Mouse (Mus musculus) heart, embryonic 13.5 days (tissue): ENCODE measurements around the gene Slc11a2. TPM values are rescaled to one million over a fixed set of nuclear protein-coding genes. Genes with fewer than 3 reads are reported as not detected.
"Not testable (repeated sequence)": the region's sequence is repeated elsewhere in the genome, so short reads cannot be mapped to it uniquely, and the experiment has no call there.

Source experiments
- ATAC-seq: fragments of 200-750 bp; cut with Nextera tagmentation; 2 replicates; pipeline ENCODE4 v1.8.0; 2017; ENCODE audit warnings: moderate TSS enrichment; ENCODE audit not compliant: insufficient number of reproducible peaks, low FRiP score, low TSS enrichment; ENCODE audit errors: extremely low read depth
- H3K27ac ChIP-seq: fragments of 300-500 bp; sonication (generic); replicated peaks from 2 replicates; pipeline ENCODE4 v1.5.1; 2015; ENCODE audit warnings: moderate library complexity, mild to moderate bottlenecking, inconsistent platforms
- H3K27me3 ChIP-seq: fragments of 300-500 bp; sonication (generic); replicated peaks from 2 replicates; pipeline ENCODE4 v1.6.1; 2015; ENCODE audit warnings: mild to moderate bottlenecking, inconsistent platforms
- H3K36me3 ChIP-seq: fragments of 300-500 bp; sonication (generic); 2 replicates; pipeline ENCODE4 v1.6.1; 2015; ENCODE audit warnings: mild to moderate bottlenecking, inconsistent platforms
- H3K4me1 ChIP-seq: fragments of 300-500 bp; sonication (generic); 2 replicates; pipeline ENCODE4 v1.6.1; 2015; ENCODE audit warnings: inconsistent platforms
- H3K4me2 ChIP-seq: fragments of 300-500 bp; sonication (generic); 2 replicates; pipeline ENCODE4 v1.6.1; 2015; ENCODE audit warnings: inconsistent platforms, mild to moderate bottlenecking, moderate library complexity
- H3K4me3 ChIP-seq: fragments of 300-500 bp; sonication (generic); 2 replicates; pipeline ENCODE4 v1.5.1; 2015; ENCODE audit warnings: moderate library complexity, mild to moderate bottlenecking, inconsistent platforms
- H3K9ac ChIP-seq: fragments of 300-500 bp; sonication (generic); 2 replicates; pipeline ENCODE4 v1.6.1; 2015; ENCODE audit warnings: inconsistent platforms, mild to moderate bottlenecking, moderate library complexity
- H3K9me3 ChIP-seq: fragments of 300-500 bp; sonication (generic); 2 replicates; pipeline ENCODE4 v1.6.1; 2016; ENCODE audit warnings: inconsistent platforms
- WGBS: fragments of 180-500 bp; shearing (Covaris S2); methylation state at CpG from one replicate; pipeline ENCODE4 v1.1.7; 2015; ENCODE audit warnings: mixed read lengths; 5-methylcytosine and 5-hydroxymethylcytosine counted together
- polyA plus RNA-seq: library from polyadenylated mRNA; unstranded; fragments of >200 nt; fragmentation: Nextera tagmentation; extraction: Ambion mirVana; gene quantifications from 2 replicates; pipeline ENCODE4 v1.2.1, GENCODE M21; 2015

Slc11a2 gene
- polyA plus RNA-seq, 1 experiment from 2014 or later: 12.8 TPM

DNA sequence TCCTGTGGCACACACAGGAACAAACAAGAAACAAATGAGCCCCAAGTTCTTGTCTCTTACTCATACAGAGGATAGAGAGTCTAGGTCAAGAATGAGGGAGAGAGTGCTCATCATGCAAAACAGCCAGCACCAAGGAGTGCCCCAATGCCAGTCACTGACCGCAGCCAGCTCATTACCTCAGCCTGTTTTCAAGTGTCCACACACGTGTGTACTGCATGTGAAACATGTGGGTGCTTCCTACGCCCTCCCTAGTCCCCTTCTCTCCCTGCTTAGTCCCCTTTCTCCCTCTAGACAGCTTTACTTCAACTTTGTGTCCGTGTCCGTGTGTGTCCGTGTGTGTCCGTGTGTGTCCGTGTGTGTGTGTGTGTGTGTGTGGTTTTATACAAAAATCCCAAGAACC, 45.2 kb downstream of the Slc11a2 start:
- Histone ChIP-seq H3K4me2 (no peak overlapping the region), H3K36me3 (no peaks in the 10 kb centered on the region), H3K27ac (no peak overlapping the region), H3K27me3 (0 out of 2 replicates have a peak, but pooled peaks cover 4% of the 10 kb centered on the region), H3K9ac (no peak overlapping the region), H3K4me1 (no peaks in the 10 kb centered on the region), H3K4me3 (no peak overlapping the region), H3K9me3 (no peaks in the 10 kb centered on the region)
- WGBS: 78% methylated on average over 8 of the region's 8 CpGs
- ATAC-seq: no peak

DNA sequence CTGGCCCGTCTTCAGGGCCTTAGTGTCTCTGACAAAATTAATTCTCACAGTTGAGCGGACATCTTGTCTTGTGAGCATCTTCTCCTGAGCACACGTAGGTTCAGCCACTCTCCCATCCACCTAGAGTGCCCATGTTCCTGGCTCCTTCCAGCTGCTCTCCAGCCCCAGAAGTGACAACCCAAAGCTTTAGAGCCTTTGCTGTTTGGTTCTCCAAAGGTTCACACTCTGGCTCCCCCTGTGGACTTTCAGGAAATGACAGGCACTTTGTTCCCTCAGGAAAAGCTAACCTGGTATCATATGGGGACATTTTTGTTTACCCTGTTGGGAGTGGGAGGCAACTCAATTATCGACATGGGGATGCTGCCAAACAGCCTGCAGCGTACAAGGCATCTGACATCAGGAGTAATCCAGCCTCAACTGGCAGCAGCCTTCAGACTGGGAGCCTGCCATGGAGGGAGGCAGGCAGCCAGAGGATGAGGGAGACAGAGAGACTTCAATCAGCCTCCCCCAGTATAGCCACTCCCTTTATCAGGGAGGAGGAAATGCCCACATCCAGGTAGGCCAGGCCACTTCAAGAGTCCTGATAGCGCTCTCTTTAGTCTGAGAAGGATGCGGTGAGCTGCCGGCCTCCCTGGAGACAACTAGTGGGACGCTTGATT, 46.9 kb downstream of the Slc11a2 start:
- H3K27ac ChIP-seq, H3K27me3 ChIP-seq, H3K4me3 ChIP-seq, H3K9ac ChIP-seq, H3K4me2 ChIP-seq, ATAC-seq, H3K36me3 ChIP-seq, H3K4me1 ChIP-seq: not testable (repeated sequence)
- peaks cover 13% of the 10 kb centered on the region; the same call in 1 of the 2 replicates for H3K9me3 ChIP-seq
- 31% methylated on average over 4 of the region's 9 CpGs for WGBS

GRCm38 (mm10) chr15:100375066-100375465, 49.8 kb downstream of the Slc11a2 start:
- Histone ChIP-seq H3K4me2 (no peak overlapping the region), H3K4me3 (no peak overlapping the region), H3K4me1 (no peaks in the 10 kb centered on the region), H3K27me3 (no peaks in the 10 kb centered on the region), H3K9ac (no peak overlapping the region), H3K9me3 (peaks cover 14% of the 10 kb centered on the region; the same call in 1 of the 2 replicates), H3K36me3 (no peaks in the 10 kb centered on the region), H3K27ac (no peak overlapping the region)
- WGBS: 33% methylated on average over 5 of the region's 5 CpGs
- ATAC-seq: no peak

- ATAC-seq: no peak
- Histone ChIP-seq H3K4me1 (no peaks in the 10 kb centered on the region), H3K4me2 (no peak overlapping the region), H3K4me3 (no peak overlapping the region), H3K36me3 (no peaks in the 10 kb centered on the region), H3K9ac (no peak overlapping the region), H3K27ac (no peak overlapping the region), H3K9me3 (no peaks in the 10 kb centered on the region), H3K27me3 (no peaks in the 10 kb centered on the region)
- 77% methylated on average over 7 of the region's 7 CpGs for WGBS
Observed at GRCm38 (mm10) chr15:100367119-100367518, 57.8 kb downstream of the Slc11a2 start.

DNA sequence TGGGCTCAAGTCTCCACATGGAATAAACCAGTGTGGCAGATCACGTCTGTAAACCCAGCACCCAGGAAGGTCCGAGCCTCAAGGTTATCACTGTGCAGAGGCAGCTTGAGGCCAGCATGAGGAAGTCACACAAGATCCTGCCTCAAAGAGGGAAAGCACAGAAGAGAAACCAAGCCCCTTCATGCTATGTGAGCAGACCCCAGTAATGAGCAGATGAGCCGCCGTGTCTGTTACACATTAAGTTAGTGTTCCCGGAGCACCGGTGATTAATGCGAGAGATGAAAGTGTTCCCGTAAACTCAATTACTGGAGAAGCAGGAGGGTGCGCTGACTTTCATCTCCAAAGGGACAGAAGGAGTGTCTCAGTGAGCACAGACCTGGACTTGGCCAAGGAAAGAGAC, 58.9 kb downstream of the Slc11a2 start:
- not testable (repeated sequence) for H3K4me3 ChIP-seq, H3K27ac ChIP-seq, H3K27me3 ChIP-seq, H3K4me2 ChIP-seq, H3K9me3 ChIP-seq, H3K4me1 ChIP-seq, H3K36me3 ChIP-seq, ATAC-seq, H3K9ac ChIP-seq
- 82% methylated on average over 9 of the region's 9 CpGs for WGBS

DNA sequence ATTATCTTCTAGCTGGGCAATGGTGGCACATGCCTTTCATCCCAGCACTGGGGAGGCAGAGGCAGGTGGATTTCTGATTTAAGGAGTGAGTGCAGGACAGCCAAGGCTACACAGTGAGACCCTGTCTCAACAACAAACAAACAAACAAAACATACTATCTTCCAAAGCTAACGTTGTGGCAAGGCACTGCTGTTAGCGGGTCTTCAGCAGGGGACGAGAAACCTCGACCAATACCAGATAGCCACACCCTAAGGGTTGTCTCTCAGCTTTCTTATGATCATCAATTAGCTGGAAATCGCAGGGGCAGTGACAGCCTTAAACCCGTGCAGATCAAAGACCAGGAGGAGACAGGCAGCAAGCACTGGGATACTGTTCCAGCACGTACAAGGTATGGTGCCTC, 60.6 kb downstream of the Slc11a2 start, which contains the start of gene Higd1c:
Higd1c (plus strand) TSS at position 301 of the 400 bp plus-strand sequence.
- H3K27me3 ChIP-seq: no peaks in the 10 kb centered on the region
- H3K4me1 ChIP-seq: no peaks in the 10 kb centered on the region
- H3K9me3 ChIP-seq: no peaks in the 10 kb centered on the region
- H3K9ac ChIP-seq: no peak within 1 kb of the TSS
- no peaks in the 10 kb centered on the region for H3K36me3 ChIP-seq
- H3K27ac ChIP-seq: no peak within 1 kb of the TSS
- ATAC-seq: no peak
- no peak within 1 kb of the TSS for H3K4me3 ChIP-seq
- H3K4me2 ChIP-seq: no peak within 1 kb of the TSS
- WGBS: 74% methylated on average over 7 of the region's 7 CpGs

GRCm38 (mm10) chr15:100355876-100356275, 69.0 kb downstream of the Slc11a2 start:
- Histone ChIP-seq H3K27me3 (no peaks in the 10 kb centered on the region), H3K27ac (no peak overlapping the region), H3K9me3 (no peaks in the 10 kb centered on the region), H3K36me3 (no peaks in the 10 kb centered on the region), H3K4me1 (peaks cover 14% of the 10 kb centered on the region), H3K4me3 (no peak overlapping the region), H3K9ac (no peak overlapping the region), H3K4me2 (no peak overlapping the region)
- ATAC-seq: no peak
- WGBS: 78% methylated on average over 5 of the region's 5 CpGs

GRCm38 (mm10) chr15:100353399-100353798, 71.5 kb downstream of the Slc11a2 start:
- not testable (repeated sequence) for H3K4me2 ChIP-seq, ATAC-seq, H3K27ac ChIP-seq, H3K4me3 ChIP-seq, H3K27me3 ChIP-seq, H3K9ac ChIP-seq, H3K36me3 ChIP-seq, H3K9me3 ChIP-seq
- peaks cover 32% of the 10 kb centered on the region for H3K4me1 ChIP-seq
- WGBS: 80% methylated on average over 22 of the region's 22 CpGs

DNA sequence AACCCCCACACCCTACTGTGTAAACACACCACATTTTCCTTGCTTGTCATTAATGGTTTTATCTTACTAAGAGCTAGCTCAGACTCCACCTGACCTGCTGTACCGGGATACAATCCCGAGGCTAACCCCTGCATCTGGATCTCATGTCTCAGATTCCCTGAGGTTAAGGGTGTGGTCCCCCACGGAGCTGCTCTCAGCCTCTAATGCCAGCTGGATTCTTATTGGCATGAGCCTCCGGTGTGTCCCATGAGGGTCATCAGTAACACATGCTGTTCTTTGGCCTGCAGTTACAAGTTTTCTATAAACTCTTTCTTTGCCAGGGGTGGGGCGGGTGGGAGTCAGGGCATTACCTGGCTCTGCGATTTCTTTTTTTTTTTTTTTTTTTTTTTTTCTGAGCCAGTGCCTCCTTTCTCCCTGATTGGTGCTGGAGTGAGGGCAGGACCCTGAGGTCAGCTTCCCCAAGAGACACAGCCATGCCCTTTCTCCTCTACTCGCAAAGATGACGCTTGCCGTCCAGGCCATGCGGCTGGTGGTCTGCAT, 72.1 kb downstream of the Slc11a2 start, which contains the start of the genes Methig1 and Mettl7a2:
Methig1 (plus strand) TSS at position 439 of the 540 bp plus-strand sequence.
Mettl7a2 (plus strand) TSS at position 490 of the 540 bp plus-strand sequence.
- Histone ChIP-seq H3K36me3 (no peaks in the 10 kb centered on the region), H3K4me1 (peaks cover 32% of the 10 kb centered on the region), H3K27me3 (no peaks in the 10 kb centered on the region), H3K4me2 (no peak within 1 kb of the TSS), H3K4me3 (no peak within 1 kb of the TSS), H3K27ac (no peak within 1 kb of the TSS), H3K9ac (no peak within 1 kb of the TSS), H3K9me3 (no peaks in the 10 kb centered on the region)
- ATAC-seq: no peak
- WGBS: 81% methylated on average over 10 of the region's 10 CpGs

DNA sequence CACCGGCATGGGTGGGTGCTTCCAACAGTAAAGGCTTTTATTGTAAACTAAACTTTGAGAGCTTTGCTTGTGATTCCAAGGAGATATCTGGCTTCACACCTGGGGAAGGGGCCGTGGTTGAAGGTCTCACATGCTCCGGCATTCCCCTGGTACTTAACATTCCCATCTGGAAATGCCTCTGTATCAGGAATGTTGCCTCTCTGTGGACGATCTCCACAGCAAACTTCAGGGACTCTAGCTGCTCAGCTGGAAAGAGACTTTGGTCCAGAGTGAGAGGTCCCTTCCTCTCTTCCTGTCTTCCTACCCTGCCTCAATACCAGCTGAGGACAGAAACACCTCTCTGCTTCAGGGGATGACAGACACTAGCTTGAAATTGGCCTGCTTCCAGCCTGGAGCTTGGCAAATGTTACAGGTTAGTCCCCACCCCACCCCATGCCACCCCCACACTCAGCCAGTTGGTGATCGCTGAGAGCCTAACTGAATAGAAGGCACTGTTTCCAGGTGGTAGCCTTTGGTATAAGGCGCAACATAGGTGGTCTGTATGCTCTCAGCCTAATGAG, 73.3 kb downstream of the Slc11a2 start:
- H3K4me2 ChIP-seq: peak overlapping the region; percentile 12; the same call in 1 of the 2 replicates
- no peaks in the 10 kb centered on the region for H3K27me3 ChIP-seq
- WGBS: 39% methylated on average over 6 of the region's 6 CpGs
- H3K4me1 ChIP-seq: peaks cover 32% of the 10 kb centered on the region
- no peak for ATAC-seq
- H3K4me3 ChIP-seq: no peak overlapping the region
- H3K27ac ChIP-seq: peak overlapping the region; percentile 61
- H3K9ac ChIP-seq: peak overlapping the region; percentile 40; the same call in 1 of the 2 replicates
- no peaks in the 10 kb centered on the region for H3K9me3 ChIP-seq
- H3K36me3 ChIP-seq: no peaks in the 10 kb centered on the region

DNA sequence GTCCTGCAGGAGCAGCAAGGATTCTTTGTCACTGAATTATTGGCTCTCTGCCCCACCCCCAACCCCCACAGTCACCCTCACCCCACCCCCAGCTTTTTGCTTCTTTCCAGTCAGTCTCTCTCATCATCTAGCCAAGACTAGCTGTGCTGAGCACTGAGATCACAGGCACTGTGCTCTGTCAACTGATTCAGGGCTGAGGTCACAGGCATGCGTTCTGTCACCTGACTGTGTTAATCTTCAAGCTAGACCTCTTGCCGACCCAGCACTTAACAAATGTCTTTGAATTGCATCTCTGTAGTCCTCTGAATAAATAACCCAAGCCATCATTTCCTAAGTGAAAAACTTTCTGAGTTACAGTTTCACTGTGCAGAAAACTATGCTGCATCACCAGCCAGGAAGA, 75.4 kb downstream of the Slc11a2 start:
- Histone ChIP-seq H3K27ac (peak overlapping the region; percentile 48), H3K4me1 (peaks cover 32% of the 10 kb centered on the region), H3K9ac (no peak overlapping the region), H3K9me3 (no peaks in the 10 kb centered on the region), H3K4me3 (no peak overlapping the region), H3K4me2 (no peak overlapping the region), H3K36me3 (no peaks in the 10 kb centered on the region), H3K27me3 (no peaks in the 10 kb centered on the region)
- no peak for ATAC-seq
- 20% methylated on average over 2 of the region's 2 CpGs for WGBS
